Mouse (Mus musculus) granulocyte monocyte progenitor cell, adult 5-6 weeks (primary cell): ENCODE measurements around the gene Ppfia2. TPM values are rescaled to one million over a fixed set of nuclear protein-coding genes. Genes with fewer than 3 reads are reported as not detected.
A peak's percentile ranks its signal among the peaks of the same experiment; 100 is the strongest.

Experiments
- ATAC-seq: replicated peaks from 2 replicates; pipeline ENCODE4 v1.8.0; 2016; ENCODE audit warnings: mild to moderate bottlenecking, moderate TSS enrichment, inconsistent platforms; ENCODE audit not compliant: poor library complexity, severe bottlenecking
- total RNA-seq, 2 experiments: library from RNA; stranded (forward) in 1 of 2; stranded (reverse) in 1 of 2; fragments of 200-712, 200-1000 nt in 1 of 2; fragments of >200 nt in 1 of 2; fragmentation: Nextera tagmentation in 1 of 2; gene quantifications; 2 replicates each; pipeline ENCODE4 v1.2.3; 2014 to 2017

The Ppfia2 gene
- total RNA-seq (2014; fragmentation: Nextera tagmentation) = not detected in 2 replicates
- total RNA-seq (2017) = not detected in 2 replicates

DNA sequence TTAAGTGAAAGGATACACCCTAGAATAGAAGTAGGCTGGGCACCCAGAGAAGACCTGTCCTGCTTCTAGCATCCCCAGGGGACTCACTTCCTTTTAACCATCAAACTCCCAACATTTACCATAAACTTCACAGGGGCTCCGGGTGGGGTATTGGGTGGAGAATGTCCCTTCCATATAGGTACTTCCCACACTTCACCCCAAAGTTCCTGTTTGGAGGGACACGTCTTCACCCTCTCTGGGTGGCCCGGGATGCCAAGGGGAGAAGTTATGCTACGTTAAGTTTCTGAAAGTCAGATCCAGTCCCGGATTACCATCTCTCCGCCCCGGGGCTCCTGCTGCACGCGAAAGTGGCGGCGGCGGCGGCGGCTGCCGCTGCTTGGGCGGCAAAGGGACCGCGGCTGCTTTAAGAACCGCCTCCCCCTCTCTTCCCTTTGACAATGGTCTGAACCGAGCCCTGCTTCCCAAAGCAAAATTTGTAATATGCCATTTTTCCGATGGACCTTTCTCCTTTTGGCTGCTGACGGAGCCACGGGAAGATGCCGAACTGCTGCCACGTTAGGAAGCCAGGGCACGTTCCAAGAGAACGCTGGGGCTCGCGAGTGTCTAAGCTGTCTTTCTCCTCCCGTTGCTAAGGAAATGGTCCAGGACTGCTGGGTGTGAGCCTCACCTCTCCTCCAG lies at the start of gene Ppfia2:
Ppfia2 (plus strand) TSS at position 485 of the 678 bp plus-strand sequence.
- ATAC-seq = peak; percentile 33

- ATAC-seq = no peak
Measured at GRCm38 (mm10) chr10:106468956-106469721, 1.0 kb upstream of the Ppfia2 start.

GRCm38 (mm10) chr10:106470533-106471205 lies 530 bp downstream of the Ppfia2 start:
- no peak; the same call in 1 of the 2 replicates for ATAC-seq

- ATAC-seq = no peak
Measured at GRCm38 (mm10) chr10:106509281-106510165, 39.4 kb downstream of the Ppfia2 start.

DNA sequence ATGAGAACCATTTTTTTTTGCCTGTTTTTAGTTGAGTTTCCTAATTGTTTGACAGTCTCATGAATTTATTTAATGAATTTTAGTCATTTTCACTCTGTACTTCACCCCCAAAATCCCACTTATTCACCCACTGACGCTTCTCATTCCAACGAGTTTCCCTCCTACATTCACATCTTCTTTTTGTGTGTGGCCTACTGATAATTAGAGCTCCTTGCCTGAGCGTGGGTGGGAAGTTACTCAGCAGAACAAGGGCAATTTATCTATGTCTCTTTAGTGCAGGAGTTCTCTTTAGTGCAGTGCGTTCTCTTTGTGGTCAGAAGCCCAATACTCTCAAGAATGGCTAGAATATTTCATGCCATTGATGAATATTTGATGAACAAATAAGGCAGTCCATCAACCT lies 95.9 kb downstream of the Ppfia2 start:
- no peak for ATAC-seq

GRCm38 (mm10) chr10:106585026-106585425 lies 114.9 kb downstream of the Ppfia2 start:
- no peak for ATAC-seq

DNA sequence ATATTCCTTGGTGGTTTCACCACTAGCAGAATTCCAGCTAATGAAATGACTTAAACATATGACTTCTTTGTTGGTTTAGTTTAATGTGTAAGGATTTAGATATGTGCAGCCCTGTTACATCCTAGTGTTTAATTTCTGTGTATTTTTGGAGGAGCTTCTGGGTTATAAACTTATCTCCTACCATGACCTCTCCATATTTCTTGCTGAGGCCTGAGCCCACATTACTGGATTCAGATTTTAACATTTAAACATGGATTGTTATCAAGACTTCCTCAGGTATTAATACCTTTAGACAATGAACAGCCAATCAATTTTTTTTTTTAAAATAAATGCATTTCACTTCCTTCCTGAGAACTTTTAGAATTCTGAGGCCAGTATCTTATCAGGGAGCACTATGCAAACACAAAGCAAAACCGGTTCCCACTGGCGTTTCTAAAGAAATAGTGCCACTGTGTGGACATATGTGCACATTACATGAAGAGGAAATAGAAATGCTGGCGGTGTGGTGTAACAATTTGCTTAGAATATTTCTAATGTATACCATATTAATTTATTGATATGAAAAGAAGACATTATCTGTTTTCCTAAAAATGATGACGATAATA lies 115.4 kb downstream of the Ppfia2 start:
- peak; percentile 92 for ATAC-seq

- no peak for ATAC-seq
Measured at GRCm38 (mm10) chr10:106587817-106588216, 117.7 kb downstream of the Ppfia2 start.

DNA sequence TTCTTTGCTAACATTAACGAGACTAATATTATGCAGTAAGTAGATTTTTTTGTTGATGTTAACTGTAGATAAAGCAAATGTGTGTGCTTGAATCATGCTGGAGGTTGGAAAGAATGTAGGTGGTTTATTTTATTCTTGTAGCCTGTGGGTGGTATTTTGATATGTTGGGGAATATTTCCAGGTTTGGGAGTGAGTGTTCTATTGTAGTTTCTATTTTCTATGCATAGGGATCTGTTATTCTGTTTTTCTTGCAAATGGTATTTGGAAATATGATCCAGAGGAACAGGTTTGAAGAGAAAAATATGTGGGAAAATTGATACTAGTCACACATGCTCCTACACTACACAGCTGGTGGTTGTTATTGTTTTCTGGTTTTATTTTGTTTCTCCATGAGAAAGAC lies 120.8 kb downstream of the Ppfia2 start:
- ATAC-seq = no peak

- no peak for ATAC-seq
Measured at GRCm38 (mm10) chr10:106596976-106597375, 126.8 kb downstream of the Ppfia2 start.

- no peak for ATAC-seq
Measured at GRCm38 (mm10) chr10:106603319-106603898, 133.3 kb downstream of the Ppfia2 start.

DNA sequence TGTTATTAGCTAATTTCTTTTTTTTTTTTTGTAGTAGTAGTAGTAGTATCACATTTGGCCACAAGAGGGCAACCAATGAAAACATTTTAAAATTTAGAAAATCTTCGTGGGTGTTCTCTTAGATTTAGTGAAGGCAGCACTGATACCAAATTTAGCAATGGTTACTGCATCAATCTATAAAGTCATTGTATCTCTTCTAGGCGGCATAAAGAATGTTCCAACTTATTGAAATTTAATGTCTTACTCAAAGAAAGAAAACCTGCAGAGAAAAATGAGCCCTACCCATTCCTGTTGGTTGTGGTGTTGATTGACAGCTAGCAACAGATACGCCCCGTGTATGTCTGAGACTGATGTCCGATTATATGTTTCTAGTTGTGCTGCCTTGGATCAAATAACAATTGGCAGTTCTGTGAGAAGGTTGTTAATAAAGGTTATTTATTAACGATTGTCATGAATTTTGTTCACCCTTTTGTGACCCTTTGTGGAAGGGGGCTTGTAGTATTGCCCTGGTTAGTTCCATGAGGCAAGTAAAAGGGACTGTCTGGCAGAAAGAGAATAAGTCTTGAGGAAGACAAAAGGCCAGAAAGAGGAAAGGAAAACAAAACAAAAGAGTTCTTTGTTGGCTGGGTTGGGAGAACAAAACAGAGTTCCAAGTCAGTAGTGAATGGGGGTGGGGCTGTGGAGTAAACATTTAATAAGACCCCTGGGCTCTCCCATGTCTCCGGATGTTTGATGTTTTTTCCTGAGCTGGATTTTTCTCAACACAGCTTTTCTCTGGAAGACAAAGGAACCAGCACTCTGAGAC lies 139.2 kb downstream of the Ppfia2 start:
- no peak; the same call in 1 of the 2 replicates for ATAC-seq

- ATAC-seq = no peak
Measured at GRCm38 (mm10) chr10:106610222-106610621, 140.1 kb downstream of the Ppfia2 start.

GRCm38 (mm10) chr10:106618194-106618593 lies 148.1 kb downstream of the Ppfia2 start:
- ATAC-seq = no peak

GRCm38 (mm10) chr10:106620952-106621351 lies 150.8 kb downstream of the Ppfia2 start:
- ATAC-seq = no peak

GRCm38 (mm10) chr10:106623342-106623741 lies 153.2 kb downstream of the Ppfia2 start:
- no peak for ATAC-seq

GRCm38 (mm10) chr10:106632171-106632935 lies 162.2 kb downstream of the Ppfia2 start:
- no peak for ATAC-seq

DNA sequence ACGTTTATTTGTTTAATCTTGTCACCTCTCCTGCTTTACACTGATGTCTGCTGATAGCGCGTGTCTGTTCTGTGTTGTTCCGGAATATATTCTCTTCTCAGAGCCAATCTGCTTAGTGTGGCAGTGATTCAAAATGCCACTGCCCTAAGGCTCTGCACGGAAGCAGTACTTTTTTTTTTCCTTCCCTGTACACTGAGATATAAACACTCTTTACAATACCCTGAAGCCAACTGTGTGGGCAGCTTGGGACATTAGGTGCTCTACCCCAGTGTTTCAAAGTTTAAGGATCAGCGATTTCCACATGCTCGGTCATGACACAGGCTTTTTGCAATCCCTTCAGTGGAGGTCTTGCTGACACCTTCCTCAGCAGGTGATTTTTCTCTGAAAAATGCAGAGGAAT lies 163.8 kb downstream of the Ppfia2 start:
- ATAC-seq = no peak
